Comparison of ENCODE assay signal across 9 mouse cellular contexts in the genomic region with DNA sequence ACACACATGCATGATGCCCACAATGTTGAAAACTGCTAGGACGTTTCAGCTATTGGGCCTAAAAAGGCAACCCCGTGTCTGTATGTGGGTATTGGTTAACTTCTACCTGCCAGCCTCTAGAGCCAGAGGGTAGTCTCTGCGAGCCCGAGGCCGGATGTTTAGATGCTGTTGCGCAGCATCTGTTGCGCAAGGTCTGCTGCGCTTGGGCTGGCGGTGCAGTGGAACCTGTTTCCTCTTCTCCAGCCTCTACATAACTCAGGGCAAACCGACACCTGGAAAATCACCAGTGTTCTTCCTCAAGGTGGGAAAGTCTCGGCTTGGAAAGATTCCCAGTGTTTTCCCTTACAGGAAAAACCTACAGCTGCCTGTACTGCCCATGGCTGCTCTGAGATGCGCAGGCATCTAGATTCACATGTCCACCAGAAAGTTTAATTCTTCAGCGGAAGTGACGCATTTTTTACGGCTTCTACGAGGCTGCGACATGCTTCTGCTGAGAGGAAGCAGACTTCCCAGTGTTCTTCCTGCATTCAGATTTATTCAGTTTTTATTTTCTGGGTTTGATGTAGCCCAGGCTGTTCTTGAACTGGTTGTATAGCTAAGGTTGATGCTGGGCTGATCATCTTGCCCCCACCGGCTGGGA. TPM values are rescaled to one million over a fixed set of nuclear protein-coding genes. Genes with fewer than 3 reads are reported as not detected.
DNase-seq lines count a peak whose midpoint lies in the region; ATAC-seq lines count a peak whose summit lies in the region.
"Had no signal": no experiment of that assay in that cellular context is flagged by ENCODE, and none has a peak within 500 bp of the region (broad histone marks: within the 10 kb centered on the region; RNA-seq: fewer than 3 reads in every experiment).

No protein-coding gene starts in this region.

- H3K27me3 ChIP-seq in intestine, embryonic 15.5 days (replicated peaks), result no peaks in the 10 kb centered on the region
- no peaks in the 10 kb centered on the region for H3K27me3 ChIP-seq in midbrain, embryonic 10.5 days (ENCODE audit: low read depth, poor library complexity, severe bottlenecking)

- no peak overlapping the region for H3K9ac ChIP-seq in intestine, embryonic 15.5 days

- no peaks in the 10 kb centered on the region for H3K4me1 ChIP-seq in intestine, embryonic 15.5 days (replicated peaks)
- peaks cover under 1% of the 10 kb centered on the region; the same call in 1 of the 2 replicates for H3K4me1 ChIP-seq in midbrain, embryonic 10.5 days

- ATAC-seq in intestine, embryonic 15.5 days, result peak; percentile 67

- H3K36me3 ChIP-seq in intestine, embryonic 15.5 days, result no peaks in the 10 kb centered on the region
- H3K36me3 ChIP-seq in midbrain, embryonic 10.5 days, result no peaks in the 10 kb centered on the region

- intact Hi-C loops in left cerebral cortex, postnatal 36 days (cut with DNase I), result no loop called here

- peak; percentile 50 for DNase-seq in R1 (ENCODE audit: low read depth, low spot score)
- peak; percentile 87 to 90 for DNase-seq in lung, adult 18-20 months
- peak; percentile 59 to 78 for DNase-seq in spleen, postnatal 4 days (ENCODE audit: low spot score in 2 of 2)
- no peak for DNase-seq in cerebellum, postnatal 25 days
- DNase-seq in left cerebral cortex, postnatal 36 days (ENCODE audit: low spot score in 2 of 2), result no peak
- no peak for DNase-seq in right cerebral cortex, adult 18-20 months
- no peak for DNase-seq in midbrain, embryonic 10.5 days (ENCODE audit: low spot score)

- WGBS in intestine, embryonic 15.5 days, result 62% methylated on average over 18 of the region's 18 CpGs
- 88% methylated on average over 18 of the region's 18 CpGs for WGBS in midbrain, embryonic 10.5 days

- no peak overlapping the region for H3K4me2 ChIP-seq in intestine, embryonic 15.5 days (replicated peaks)
- H3K4me2 ChIP-seq: heart, embryonic 11.5 days had no signal

- no peak overlapping the region for H3K4me3 ChIP-seq in intestine, embryonic 15.5 days (replicated peaks)
- H3K4me3 ChIP-seq in midbrain, embryonic 10.5 days, result no peak overlapping the region

- no peaks in the 10 kb centered on the region for H3K9me3 ChIP-seq in intestine, embryonic 15.5 days
- no peaks in the 10 kb centered on the region for H3K9me3 ChIP-seq in midbrain, embryonic 10.5 days (replicated peaks)

- peak overlapping the region; percentile 82 for H3K27ac ChIP-seq in intestine, embryonic 15.5 days
- H3K27ac ChIP-seq in midbrain, embryonic 10.5 days (replicated peaks), result no peak overlapping the region

RNA-seq across cellular contexts. Expression of gene Eef1a1, which starts 44.5 kb away (rescaled TPM):
- 4,456 and 4,538 TPM in 2 replicates for polyA plus RNA-seq in intestine, embryonic 15.5 days (2015; fragmentation: Nextera tagmentation; extraction: Ambion mirVana)
- 1,000 to 10,000 TPM; 2,126 to 2,321 TPM for total RNA-seq in left cerebral cortex, postnatal 36 days (2021)
- polyA plus RNA-seq in midbrain, embryonic 10.5 days (2016; fragmentation: Nextera tagmentation; extraction: Ambion mirVana), result 3,476 and 3,775 TPM in 2 replicates

RNA-seq across cellular contexts. Expression of gene Slc17a5, which starts 54.4 kb away (rescaled TPM):
- 39.6 and 49.8 TPM in 2 replicates for polyA plus RNA-seq in intestine, embryonic 15.5 days (2015; fragmentation: Nextera tagmentation; extraction: Ambion mirVana)
- 10 to 100 TPM; 19.3 to 19.7 TPM for total RNA-seq in left cerebral cortex, postnatal 36 days (2021)
- polyA plus RNA-seq in midbrain, embryonic 10.5 days (2016; fragmentation: Nextera tagmentation; extraction: Ambion mirVana), result 9.9 and 11.4 TPM in 2 replicates

Comparison
In these comparisons a context has a peak if more than half of its experiments do, and no peak if none do; other contexts are left out.
1. DNase-seq: peak in R1 (single experiment), lung, adult 18-20 months (2 of 2) and spleen, postnatal 4 days (2 of 2); none in cerebellum, postnatal 25 days (0 of 2), left cerebral cortex, postnatal 36 days (0 of 2), right cerebral cortex, adult 18-20 months (single experiment) and midbrain, embryonic 10.5 days (single experiment).